Mouse (Mus musculus) left cerebral cortex, adult 9 months (tissue): Measurements from ENCODE around the gene Gstm4.
"Not testable (repeated sequence)": the region's sequence is repeated elsewhere in the genome, so short reads cannot be mapped to it uniquely, and the experiment has no call there.

Experiments
- DNase-seq, 2 experiments: peaks; one replicate each; pipeline ENCODE4 v3.0.0; 2022; ENCODE audit warnings: low spot score in 2 of 2

The Gstm4 gene

DNA sequence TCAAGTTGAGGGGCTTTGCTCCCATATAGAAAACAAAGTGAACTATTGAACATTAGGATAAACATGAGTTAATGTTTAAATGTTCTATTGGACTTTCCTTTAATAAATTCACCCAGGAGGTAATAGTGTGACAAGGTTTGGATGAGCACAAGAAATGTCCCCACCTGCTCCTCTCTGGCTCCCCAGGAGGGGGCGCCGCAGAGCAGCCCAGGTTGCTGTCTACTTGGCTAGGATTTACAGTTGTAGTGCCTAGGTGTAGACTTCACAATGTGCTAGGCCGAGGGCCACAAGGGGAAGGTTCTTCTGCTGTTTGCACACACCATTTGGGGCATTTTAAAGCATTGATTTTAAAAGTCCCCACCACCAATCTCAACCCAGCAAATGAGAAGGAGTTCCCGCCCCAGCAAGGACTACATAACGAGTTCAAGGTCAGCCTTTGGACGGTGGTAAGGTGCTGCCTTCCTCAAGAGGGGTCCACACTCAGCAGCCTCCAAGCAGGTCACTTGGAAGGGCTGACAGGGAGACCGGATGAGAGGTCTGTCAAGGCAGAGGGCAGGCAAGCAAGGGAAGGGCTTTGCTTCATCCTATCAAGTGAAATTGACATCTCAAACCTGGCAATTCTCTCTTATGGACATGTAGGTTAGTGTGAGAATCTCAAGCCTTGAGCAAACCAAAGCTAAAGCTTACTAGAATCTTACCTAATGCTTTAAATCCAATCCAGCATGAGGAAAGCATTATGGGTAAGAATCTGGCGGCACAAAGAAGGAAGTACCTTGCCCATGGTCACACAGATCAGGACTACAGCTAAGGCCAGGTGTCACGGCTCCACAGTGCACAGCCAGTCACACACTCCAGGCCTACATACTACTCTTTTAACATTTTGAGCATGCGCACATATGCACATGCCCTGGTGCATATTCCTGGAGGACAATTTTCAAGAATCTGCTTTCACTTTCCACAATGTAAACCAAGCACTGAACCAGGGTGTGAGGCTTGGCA, 25.9 kb upstream of the Gstm4 start:
- DNase-seq, result peak in 1 of 2 experiments; percentile 72

- no peak for DNase-seq
Measured at GRCm38 (mm10) chr3:108069231-108069870, 24.7 kb upstream of the Gstm4 start.

GRCm38 (mm10) chr3:108068826-108069225, 24.1 kb upstream of the Gstm4 start:
- DNase-seq, result no peak

GRCm38 (mm10) chr3:108067370-108067934, 22.8 kb upstream of the Gstm4 start:
- DNase-seq, result no peak

DNA sequence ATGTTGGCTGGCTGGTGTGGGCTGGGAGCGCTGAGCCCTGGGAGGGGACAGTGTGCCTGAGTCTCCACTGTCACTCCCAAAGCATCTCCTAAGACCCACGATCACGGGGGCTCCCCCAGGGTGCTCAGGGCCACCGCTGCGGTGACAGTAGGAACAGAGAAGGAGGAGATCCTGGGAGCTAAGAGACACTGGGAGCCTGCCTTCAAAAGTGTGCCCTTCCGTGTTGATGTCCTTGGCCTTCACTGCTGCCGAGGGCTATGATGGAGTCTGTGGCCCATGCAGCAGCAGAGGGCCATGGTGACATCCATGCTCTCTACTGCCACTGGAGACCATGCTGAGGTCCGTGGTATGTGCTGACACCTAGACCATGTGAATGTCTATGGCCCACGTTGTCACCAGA, 20.9 kb upstream of the Gstm4 start:
- no peak for DNase-seq

DNA sequence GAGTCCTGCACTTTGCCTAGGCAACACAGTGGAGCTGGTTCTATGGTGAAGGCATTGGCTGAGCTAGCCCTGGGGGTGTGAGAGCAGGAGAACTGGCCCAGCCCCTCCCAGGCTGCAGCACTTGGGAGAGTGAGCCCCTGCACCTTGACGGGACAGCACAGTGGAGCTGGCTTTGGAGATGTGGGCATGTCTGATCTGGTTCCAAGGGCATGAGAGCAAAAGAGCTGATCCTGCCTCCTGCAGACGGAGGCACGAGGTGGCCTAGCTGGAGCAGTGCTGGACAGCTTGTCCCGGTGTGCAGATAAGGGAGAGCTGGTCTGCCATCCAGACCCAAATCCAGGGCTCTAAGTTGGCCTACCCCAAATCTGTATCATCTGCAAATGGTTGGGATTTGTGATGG, 20.0 kb upstream of the Gstm4 start:
- no peak for DNase-seq

DNA sequence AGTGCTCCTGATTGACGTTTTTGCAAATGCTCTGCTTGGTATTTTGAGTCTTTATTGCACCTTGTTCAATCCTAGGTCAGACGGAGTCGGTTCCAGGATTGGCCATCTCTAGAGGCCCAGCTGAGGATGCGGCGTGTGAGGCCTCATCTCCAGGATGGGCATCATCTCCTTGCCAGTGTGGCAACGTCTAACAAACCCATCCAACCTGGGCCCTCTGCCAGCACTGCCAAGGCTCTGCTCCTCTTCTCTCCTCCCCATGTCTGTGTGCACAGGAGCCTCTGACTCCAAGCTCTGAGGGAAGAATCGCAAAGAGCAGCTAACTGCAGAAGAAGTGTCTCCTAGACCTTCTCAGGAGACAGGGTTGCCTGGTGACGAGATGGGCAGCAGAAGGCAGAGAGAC, 18.0 kb upstream of the Gstm4 start:
- DNase-seq, result no peak

DNA sequence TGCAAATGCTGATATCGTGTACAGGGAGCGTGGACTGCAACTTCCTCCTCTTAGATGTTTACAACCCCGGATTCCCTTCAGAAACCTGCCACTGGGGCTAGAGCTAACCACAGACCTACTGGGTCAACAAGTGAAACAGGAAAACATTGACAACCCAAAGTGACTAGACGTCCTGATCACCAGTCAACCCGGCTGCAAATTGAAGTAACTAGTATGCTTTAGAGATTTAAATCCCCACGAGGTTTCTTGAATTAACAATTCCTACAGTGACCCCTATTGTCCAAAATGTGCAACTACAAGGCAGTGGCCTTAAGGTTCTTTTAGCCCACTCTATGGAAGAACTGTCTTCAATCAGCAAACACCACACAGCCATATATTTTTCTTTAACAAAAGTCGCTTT, 16.7 kb upstream of the Gstm4 start:
- DNase-seq, result peak in 1 of 2 experiments; percentile 72

DNA sequence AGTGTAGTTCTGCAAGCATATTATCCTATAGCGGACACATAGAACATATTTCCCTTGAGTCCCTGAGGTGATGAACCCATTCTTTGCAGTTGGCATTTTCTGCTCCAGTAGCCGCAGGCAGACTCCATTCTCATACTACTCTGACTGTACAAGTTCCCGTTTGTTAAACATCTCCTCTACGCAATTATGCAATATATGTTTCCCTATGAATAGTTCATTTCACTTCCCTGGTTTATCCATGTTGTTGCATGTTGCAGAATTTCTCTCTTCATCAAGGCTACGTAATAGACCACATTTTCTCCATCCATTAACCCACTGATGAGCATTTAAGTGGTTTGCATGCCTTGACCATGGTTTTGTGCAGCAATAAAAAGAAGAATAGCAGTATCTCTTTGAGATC, 5.8 kb upstream of the Gstm4 start:
- DNase-seq, result no peak

DNA sequence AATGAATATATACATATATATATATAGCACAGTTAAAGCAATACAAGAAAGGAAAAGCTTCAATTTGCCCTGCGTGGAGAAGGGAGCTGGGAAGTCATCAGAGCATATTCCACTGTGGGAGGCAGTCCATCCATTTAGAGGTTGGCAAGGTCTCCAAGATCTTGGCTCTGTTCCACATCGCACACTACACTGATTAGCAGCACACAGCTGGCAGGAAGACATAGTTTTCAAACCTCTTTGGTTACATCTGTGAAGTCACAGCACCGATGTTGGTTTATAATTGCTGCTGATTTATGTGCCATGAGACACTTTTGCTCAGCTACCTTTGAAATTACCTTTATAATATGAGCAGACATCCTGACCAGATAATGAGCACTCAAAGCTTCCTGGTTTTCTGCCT, 3.6 kb upstream of the Gstm4 start:
- no peak for DNase-seq

GRCm38 (mm10) chr3:108046944-108047655, 2.4 kb upstream of the Gstm4 start:
- no peak for DNase-seq

GRCm38 (mm10) chr3:108033156-108033555, 11.5 kb downstream of the Gstm4 start:
- no peak for DNase-seq

- DNase-seq, result no peak
Measured at GRCm38 (mm10) chr3:108032113-108032512, 12.6 kb downstream of the Gstm4 start.

- no peak for DNase-seq
Measured at GRCm38 (mm10) chr3:108028641-108029365, 15.9 kb downstream of the Gstm4 start.

GRCm38 (mm10) chr3:108026597-108026996, 18.1 kb downstream of the Gstm4 start:
- no peak for DNase-seq

DNA sequence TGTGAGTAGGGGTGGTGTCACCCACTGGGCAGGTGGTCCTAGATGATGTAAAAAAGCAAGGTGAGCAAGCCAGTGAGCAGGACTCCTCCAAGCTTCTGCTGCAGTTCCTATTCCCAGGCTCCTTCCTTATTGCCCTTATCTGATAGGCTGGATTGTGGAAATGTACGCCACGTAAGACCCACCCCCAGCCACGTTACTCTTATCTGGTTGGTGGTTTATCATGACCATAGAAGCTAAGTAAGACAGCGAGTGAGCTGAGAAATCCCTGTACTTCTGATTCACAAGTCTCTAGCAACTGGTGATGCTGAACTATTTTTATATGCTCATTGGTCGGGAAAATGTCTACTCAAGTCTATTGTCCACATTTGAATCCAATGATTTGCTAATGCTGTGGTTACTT, 18.6 kb downstream of the Gstm4 start:
- no peak for DNase-seq

GRCm38 (mm10) chr3:108025318-108025717, 19.4 kb downstream of the Gstm4 start:
- no peak for DNase-seq

- DNase-seq, result no peak
Measured at GRCm38 (mm10) chr3:108022650-108023049, 22.0 kb downstream of the Gstm4 start.

- DNase-seq, result not testable (repeated sequence)
Measured at GRCm38 (mm10) chr3:108020351-108021022, 24.2 kb downstream of the Gstm4 start.

DNA sequence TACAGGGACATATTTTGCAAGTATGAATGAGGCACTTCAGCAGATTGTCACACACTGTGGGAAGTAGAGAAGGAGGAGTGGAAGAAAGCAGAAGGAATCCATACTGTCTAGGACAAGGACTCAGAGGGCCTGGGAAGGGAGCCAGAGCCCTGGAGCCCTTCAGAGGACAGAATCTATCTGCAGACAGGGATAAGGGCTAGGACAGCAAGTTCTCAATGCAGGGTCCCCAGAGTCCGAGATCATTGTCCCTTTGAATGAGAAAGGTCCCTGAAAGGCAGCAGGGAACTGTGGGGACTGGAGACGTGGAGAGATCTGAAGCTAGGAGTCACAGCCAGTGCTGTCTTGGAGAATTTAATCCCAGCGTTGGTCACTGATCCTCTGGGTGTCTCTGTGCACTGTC, 25.5 kb downstream of the Gstm4 start:
- DNase-seq, result not testable (repeated sequence)
